Mouse (Mus musculus): ENCODE measurements around the gene Mpv17l2.

Gene Mpv17l2

DNA sequence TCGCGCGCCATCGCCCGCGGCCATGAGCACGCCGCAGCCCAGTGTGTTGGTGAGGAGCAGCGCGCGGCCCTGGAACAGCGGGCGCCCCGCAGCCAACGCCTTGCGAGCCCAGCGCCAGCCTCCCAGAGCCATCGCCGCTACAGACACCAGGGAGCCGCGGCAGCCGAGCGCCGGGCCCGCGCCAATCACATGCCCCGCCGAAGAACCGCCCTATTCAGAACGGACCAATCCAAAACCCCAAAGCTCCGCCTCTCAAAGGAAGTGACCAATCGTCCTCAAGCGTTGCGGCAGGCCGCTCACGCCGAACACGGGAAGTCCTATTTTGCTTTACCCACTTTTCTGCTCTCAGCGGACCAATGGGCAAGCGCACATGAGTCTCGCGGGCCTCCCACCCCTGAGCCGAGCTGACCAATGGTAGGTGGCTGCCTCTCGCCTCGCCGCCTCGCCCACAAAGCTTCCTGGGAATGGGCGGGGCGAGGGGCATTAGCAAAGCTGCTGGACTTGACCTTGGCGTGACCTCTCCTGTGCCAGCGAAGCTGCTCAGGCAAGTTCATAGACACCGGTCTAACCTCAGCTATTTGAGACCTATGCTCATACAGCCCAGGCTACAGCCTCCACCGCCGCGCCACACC, at the start of gene Mpv17l2:
Mpv17l2 (minus strand) TSS at position 172 of the 632 bp plus-strand sequence.
- peak; percentile 91 for DNase-seq (ENCODE audit: extremely low spot score, low spot score)

DNA sequence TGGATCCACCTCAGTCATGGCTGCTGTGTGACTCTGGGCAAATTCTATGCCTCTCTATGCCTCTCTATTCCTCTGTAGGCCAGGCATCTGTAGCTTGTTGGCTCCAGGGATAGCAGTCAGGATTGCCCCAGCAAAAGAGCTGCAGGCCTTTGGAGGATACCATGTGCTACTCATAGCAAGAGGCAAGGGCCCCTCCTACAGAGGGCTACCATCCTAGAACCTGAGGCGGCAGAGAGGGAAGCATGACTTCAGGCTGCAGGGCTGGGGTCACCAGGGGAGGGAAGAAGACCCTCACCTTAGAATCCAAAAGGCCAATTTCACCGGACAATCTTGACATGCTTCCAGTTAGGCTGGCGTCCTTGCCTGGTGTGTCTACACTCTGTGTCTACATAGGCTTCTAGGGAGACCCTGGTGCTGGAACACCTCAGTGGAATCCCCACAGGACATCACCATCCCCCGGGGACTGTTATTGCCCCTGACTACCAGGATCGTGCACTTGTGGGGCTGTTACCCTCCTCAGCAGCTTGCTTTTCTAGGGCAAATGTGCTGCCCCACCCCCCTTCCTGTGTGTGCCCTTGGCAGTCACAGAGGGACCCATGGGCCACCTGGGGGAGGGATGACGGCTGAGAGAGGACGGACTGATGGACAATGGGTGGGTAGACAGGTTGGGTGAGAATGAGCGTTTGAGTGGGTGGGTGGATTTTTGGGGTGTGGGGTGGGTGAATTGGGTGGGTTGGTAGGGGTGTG, 48.4 kb upstream of the Mpv17l2 start:
- DNase-seq (ENCODE audit: extremely low spot score, low spot score) = no peak

DNA sequence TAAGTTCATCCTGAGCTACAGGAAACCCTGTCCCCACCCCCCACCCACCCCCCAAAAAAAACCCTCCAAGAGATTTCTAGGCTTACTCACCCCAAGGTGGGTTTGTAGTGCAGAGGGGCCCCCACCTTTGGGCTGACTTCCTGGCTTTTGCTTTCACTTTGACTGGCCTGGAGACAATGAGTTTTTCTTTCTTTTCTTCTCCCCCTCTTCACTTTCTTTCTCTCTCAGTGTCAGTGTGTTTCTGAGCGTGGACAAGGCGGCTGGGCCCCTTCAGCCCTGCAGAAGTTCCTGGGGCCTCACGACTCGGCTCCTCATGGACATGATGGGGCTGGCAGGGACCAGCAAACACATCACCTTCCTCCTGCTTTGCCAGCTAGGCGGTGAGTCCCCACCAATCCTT, 47.5 kb upstream of the Mpv17l2 start, which contains the start of gene Il12rb1:
Il12rb1 (plus strand) TSS at position 211 of the 400 bp plus-strand sequence.
- DNase-seq (ENCODE audit: extremely low spot score, low spot score) = no peak

DNA sequence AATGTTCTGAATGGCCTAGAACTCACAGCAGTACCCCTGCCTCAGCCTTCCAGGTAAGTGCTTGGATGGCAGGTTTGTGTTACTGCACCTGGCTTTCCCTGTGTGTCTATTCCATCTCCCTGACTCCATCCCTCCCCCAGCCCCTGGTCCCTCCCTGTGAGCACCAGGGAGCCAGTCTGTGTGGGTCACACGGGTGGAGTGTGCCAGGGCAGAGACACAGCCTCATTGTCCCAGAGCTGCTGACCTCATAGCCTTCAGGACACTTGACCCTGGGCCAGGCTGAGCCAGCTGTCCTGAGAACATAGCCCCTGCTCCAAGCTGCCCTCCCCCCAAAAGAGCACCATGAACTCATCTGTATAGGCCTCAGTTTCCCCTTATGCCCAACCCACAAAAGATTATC, 46.6 kb upstream of the Mpv17l2 start:
- no peak for DNase-seq (ENCODE audit: extremely low spot score, low spot score)

DNA sequence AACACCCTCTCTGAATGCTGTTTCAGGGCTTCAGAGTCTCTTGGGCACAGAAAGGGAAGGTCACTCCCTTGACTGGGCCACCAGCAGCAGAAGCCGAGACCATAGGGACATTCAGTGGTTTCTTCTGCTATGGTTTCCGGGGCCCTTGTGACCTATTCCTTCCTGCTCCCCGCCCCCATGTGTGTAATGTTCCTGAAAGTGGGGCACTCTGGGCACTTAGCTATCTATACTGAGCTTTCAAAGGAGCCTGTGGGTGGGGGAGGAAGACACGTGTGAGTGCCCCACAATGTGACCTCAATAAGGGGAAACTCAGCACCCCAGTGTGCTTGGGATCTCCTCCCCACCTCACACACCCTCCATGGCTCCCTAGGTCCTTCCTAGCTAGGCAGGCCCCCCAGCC, 45.8 kb upstream of the Mpv17l2 start:
- DNase-seq (ENCODE audit: extremely low spot score, low spot score) = no peak

- DNase-seq (ENCODE audit: extremely low spot score, low spot score) = peak; percentile 86
These were observed 43.9 kb upstream of the Mpv17l2 start, which contains the start of gene Mast3 for GRCm38 (mm10) chr8:70804481-70805206. Gene Mast3 (minus strand): TSS chr8:70805054.

DNA sequence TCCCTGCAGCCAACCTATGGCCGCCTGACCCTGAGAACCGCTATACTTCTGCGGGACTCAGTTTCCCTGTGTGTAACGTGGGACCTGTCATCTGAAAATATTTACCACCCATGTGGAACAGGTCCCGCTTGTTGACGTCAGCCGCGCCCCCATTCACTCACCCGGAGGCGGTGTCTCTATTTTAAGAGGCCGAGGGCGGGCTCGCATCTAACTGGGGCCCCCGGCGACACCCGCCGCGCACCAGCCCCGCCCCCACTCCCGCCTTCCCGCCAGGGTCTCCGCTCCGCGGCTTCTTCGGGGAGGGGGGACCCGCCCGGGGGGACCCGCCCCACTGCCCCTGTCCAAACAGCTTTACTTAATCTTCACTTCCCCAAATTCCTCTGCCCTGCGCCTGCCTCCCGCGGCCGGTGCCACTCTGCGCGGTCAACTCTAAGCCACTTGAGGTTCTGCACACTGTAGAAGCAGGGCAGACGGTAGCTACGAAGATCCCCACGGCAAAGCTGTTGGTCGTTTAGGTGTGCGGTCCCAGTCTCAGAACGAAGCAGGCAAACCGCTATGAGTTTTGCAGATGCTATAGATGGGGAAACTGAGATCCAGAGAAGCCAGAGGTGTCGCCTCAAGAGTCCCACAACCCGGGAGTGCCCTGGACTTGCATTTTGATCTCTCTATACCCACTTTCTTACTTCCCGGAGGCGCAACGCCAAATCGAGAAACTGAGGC, 43.2 kb upstream of the Mpv17l2 start:
- peak; percentile 64 for DNase-seq (ENCODE audit: extremely low spot score, low spot score)

DNA sequence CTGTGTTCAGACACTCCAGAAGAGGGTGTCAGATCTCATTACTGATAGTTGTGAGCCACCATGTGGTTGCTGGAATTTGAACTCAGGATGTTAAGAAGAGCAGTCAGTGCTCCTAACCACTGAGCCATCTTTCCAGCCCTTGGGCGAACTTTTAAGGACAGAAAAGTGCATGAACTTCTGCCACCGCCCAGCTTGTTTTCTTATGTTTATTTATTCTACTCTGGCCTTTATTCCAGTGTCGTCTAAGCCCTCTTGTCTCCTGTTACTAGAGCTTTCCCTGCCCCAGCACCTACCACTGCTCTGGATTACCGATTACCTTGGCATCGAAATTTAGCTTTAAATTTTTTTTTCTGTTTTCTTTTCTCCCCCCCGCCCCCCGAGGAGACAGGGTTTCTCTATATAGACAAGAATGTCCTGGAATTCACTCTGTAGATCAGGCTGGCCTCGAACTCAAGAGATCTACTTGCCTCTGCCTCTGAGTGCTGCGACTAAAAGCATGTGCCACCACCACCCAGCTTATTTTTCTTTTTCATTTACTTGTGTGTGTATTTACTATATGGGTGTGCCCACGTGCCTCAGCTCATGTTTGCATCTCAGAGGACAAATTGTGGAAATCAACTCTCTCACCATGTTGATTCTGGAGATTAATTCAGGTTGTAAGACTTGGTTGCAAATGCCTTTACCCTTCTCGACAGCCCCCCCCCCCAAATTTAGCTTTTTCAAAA, 42.2 kb upstream of the Mpv17l2 start:
- DNase-seq (ENCODE audit: extremely low spot score, low spot score) = no peak

GRCm38 (mm10) chr8:70801830-70802229, 41.1 kb upstream of the Mpv17l2 start:
- no peak for DNase-seq (ENCODE audit: extremely low spot score, low spot score)

DNA sequence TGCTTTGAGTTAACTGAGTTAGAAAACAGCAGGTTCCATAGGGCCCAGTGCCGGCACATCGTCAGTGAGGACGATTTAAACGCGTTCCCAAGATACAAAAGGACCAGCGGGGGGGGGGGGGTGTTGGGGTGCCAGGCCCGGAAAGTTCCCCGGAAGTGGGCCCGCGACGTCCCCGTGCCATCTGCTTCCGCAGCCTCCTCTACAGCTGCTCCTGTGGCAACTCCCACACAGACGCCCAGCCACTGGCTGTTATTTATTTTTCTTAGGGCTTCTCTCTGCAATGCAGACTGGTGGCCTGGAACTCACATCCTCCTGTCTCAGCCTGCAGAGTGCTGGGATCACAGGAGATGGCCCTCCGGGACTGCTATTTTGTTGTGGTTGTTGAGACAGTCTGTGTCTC, 40.4 kb upstream of the Mpv17l2 start:
- DNase-seq (ENCODE audit: extremely low spot score, low spot score) = no peak

DNA sequence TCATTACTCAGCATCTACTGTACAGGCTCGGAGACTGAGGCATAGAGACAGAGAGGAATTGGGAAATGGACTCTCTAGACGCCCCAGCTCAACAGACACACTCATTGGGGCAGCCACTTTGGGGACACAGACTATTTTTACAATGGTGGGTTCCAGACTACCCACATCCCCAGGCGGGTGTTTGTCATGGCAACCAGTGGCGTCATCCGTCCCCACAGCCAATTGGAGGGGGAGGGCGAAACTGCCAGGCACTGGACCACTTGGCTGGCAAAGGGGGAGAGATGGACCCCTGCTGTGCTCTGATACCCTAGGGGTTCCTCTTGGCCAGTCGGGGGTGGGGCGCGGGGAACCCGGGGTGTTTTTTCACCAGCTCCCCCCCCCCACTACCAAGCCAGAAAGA, 39.9 kb upstream of the Mpv17l2 start:
- DNase-seq (ENCODE audit: extremely low spot score, low spot score) = no peak

GRCm38 (mm10) chr8:70798281-70798680, 37.5 kb upstream of the Mpv17l2 start:
- DNase-seq (ENCODE audit: extremely low spot score, low spot score) = no peak

- DNase-seq (ENCODE audit: extremely low spot score, low spot score) = peak; percentile 91
These were observed 36.6 kb upstream of the Mpv17l2 start for GRCm38 (mm10) chr8:70797081-70798070.

DNA sequence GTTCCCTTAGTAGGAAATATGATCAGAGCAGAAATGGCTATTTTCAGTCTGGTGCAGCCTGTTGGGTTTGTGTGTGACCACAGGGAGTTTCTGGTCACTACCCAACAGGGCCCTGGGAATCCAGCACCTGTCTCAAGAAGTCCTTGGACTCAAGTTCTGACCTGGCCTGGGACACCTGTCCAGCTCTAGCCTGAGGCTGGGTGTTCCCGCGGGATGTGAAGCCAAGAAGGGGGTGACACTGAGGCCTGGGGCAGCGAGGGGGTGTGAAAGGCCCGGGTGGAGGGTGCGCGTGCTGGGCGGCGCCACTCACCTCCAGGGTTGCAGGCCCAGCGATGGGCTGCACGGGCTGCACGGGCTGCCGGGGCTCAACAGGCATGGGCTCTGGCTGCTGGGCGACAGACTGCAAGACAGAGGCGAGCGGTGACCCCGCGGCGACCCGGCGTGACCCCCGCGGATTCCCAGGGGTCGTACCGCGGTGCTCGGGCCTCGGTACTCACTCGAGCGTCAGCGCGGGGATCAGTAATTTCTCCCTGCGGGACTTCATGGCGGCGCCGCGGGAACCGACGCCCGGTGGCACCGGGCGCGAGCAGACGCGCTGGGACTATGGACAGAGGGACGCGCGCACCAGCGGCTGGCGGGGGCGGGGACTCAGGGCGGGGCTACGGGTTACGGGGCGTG, 35.8 kb upstream of the Mpv17l2 start:
- DNase-seq (ENCODE audit: extremely low spot score, low spot score) = peak; percentile 36

DNA sequence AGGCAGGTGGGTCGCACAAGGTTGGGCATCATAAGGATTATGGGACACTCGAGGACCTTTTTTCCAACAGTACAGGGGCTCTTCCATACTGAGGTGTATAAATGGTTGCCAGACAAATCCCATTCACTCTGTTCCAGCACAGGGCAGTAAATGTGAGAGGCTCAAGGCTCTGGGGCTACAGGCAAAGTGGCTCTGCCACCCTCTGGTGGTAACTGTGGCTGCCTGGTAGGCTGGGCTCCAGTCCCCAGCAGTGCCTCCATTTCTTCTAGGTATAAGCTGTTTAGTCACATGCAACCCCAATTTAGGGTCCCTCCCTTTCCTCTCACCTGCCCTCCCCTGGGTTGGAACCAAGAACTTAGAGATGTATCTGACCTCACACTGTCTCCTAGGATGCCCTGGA, 34.6 kb upstream of the Mpv17l2 start:
- DNase-seq (ENCODE audit: extremely low spot score, low spot score) = no peak

DNA sequence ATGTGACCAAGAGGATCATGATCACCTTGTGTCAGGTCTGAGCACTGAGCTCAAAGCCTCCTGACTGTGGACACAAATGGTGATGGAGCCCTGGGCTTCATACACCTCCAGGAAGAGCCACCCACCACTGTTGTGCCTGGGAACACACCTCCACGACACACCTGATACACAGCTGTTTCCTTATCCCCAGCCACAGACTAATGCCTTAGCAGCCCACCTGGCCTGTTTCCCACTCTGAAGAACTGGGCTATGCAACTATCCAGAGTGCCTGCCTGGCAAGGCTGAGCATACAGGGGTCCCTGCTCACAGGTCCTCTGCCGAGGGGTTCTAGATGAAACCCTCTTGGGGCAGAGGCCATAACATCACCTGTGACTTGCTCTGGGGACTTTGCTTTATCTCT, 33.5 kb upstream of the Mpv17l2 start:
- DNase-seq (ENCODE audit: extremely low spot score, low spot score) = no peak

- no peak for DNase-seq (ENCODE audit: extremely low spot score, low spot score)
These were observed 32.0 kb upstream of the Mpv17l2 start for GRCm38 (mm10) chr8:70792700-70793099.

DNA sequence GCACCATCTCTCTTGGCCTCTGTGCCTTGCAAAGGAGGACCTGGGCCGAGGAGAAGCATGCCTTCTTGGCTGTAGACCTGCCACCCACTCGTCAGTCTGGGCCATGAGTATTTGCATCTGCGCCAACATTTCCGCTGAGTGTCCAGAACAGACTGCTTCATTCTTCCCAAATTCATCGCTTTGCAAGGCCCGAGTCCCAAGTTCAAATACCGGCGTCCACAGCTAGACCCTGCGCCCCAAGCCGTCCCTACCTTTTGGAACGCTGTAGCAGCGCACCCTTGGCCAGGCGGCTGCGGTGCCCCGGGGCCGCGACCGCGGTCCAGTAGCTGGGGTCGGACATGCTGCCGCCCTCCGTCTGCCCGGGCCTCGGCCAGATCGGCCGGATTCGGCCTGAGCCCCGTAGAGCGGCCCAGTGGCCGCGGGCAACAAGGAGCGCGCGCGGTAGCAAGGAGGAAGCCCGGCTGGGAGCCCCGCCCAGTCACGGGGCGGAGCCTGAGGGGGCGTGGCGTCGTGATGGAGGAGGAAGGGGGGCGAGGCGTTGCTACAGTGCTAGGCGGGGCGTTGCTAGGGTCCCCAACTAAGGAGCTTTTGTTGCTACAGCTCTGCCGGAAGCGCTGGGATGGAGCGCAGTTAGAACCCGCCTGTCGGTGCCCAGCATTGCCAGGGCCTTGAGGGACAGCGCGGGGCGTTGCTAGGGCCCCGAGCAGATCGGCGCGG, 31.4 kb upstream of the Mpv17l2 start:
- peak; percentile 98 for DNase-seq (ENCODE audit: extremely low spot score, low spot score)
